Mouse (Mus musculus) thymus, postnatal 4 days (tissue): ENCODE results near the gene Krt36.

Experiments used
- DNase-seq: peaks from one replicate; pipeline ENCODE4 v3.0.0; 2021

Gene Krt36

GRCm38 (mm10) chr11:100105576-100106122, at the start of gene Krt36:
Gene Krt36, minus strand, starts transcription at chr11:100105626.
- DNase-seq: no peak

- no peak for DNase-seq
Observed at GRCm38 (mm10) chr11:100148615-100149330, 43.3 kb upstream of the Krt36 start, which contains the start of gene Krt19. Gene Krt19, minus strand, starts transcription at chr11:100148665.

GRCm38 (mm10) chr11:100147566-100148353, 42.3 kb upstream of the Krt36 start:
- no peak for DNase-seq

GRCm38 (mm10) chr11:100145858-100146560, 40.6 kb upstream of the Krt36 start:
- no peak for DNase-seq

GRCm38 (mm10) chr11:100145104-100145503, 39.7 kb upstream of the Krt36 start:
- DNase-seq: no peak

GRCm38 (mm10) chr11:100140966-100141365, 35.5 kb upstream of the Krt36 start:
- no peak for DNase-seq

- DNase-seq: no peak
Observed at GRCm38 (mm10) chr11:100139391-100139790, 34.0 kb upstream of the Krt36 start.

- DNase-seq: no peak
Observed at GRCm38 (mm10) chr11:100138809-100139208, 33.4 kb upstream of the Krt36 start.

- no peak for DNase-seq
Observed at GRCm38 (mm10) chr11:100137693-100138092, 32.3 kb upstream of the Krt36 start.

- DNase-seq: no peak
Observed at GRCm38 (mm10) chr11:100136559-100136958, 31.1 kb upstream of the Krt36 start.

- DNase-seq: no peak
Observed at GRCm38 (mm10) chr11:100135731-100136130, 30.3 kb upstream of the Krt36 start, which contains the start of gene Krt15. Gene Krt15, minus strand, starts transcription at chr11:100135928.

- no peak for DNase-seq
Observed at GRCm38 (mm10) chr11:100124901-100125300, 19.5 kb upstream of the Krt36 start.

- DNase-seq: no peak
Observed at GRCm38 (mm10) chr11:100121466-100121865, 16.0 kb upstream of the Krt36 start, which contains the start of gene Krt13. Gene Krt13, minus strand, starts transcription at chr11:100121566.

- DNase-seq: no peak
Observed at GRCm38 (mm10) chr11:100120331-100120730, 14.9 kb upstream of the Krt36 start.

GRCm38 (mm10) chr11:100113742-100114029, 8.3 kb upstream of the Krt36 start:
- no peak for DNase-seq

- DNase-seq: no peak
Observed at GRCm38 (mm10) chr11:100112935-100113741, 7.7 kb upstream of the Krt36 start.

- DNase-seq: no peak
Observed at GRCm38 (mm10) chr11:100102693-100103429, 2.6 kb downstream of the Krt36 start.

GRCm38 (mm10) chr11:100100391-100100790, 5.0 kb downstream of the Krt36 start:
- no peak for DNase-seq

- DNase-seq: no peak
Observed at GRCm38 (mm10) chr11:100097819-100098218, 7.6 kb downstream of the Krt36 start.

GRCm38 (mm10) chr11:100096141-100096540, 9.3 kb downstream of the Krt36 start, which contains the start of gene Krt35:
Gene Krt35, minus strand, starts transcription at chr11:100096241.
- no peak for DNase-seq

GRCm38 (mm10) chr11:100088378-100089025, 16.9 kb downstream of the Krt36 start:
- no peak for DNase-seq
